Mouse (Mus musculus): ENCODE data around the gene Rps6.

DNA sequence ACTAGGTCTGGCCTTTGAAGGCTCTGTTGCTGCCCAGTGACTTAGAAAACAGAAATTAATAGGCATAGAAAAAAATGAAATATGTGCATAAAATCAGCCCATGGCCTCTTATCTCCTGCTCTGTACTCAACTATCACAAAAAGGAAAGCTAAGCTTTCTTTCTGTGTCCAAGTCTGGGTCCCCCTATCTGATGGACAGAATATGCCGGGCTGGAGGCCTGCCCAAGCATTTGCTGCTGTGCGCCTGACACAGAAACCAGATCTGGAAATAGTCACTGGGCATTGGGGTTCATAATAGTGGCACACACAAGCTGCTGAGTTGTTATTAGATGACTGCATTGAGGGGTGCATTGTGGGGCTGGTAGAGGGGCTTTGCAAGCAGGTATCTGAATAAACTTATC lies 22.3 kb upstream of the Rps6 start:
- TF ChIP-seq CTCF (IDR thresholded peaks at IDR 0.05; ENCODE audit: insufficient read depth, low read depth, low read length) (no peak), POLR2A (IDR thresholded peaks at IDR 0.05; ENCODE audit: insufficient read depth, low read depth, low read length) (no peak)

Measured in olfactory bulb, adult 2 months (tissue).